Mouse (Mus musculus) forebrain, embryonic 11.5 days (tissue): ENCODE data around the gene Aire. TPM values are rescaled to one million over a fixed set of nuclear protein-coding genes. Genes with fewer than 3 reads are reported as not detected.
A peak's percentile ranks its signal among the peaks of the same experiment; 100 is the strongest.

Experiments used
- ATAC-seq: fragments of 200-750 bp; cut with Nextera tagmentation; replicated peaks from 2 replicates; pipeline ENCODE4 v1.8.0; 2017; ENCODE audit warnings: moderate TSS enrichment; ENCODE audit not compliant: low FRiP score
- DNase-seq: peaks from one replicate; pipeline ENCODE4 v3.0.0-alpha.2; 2017; ENCODE audit warnings: low spot score
- H3K27ac ChIP-seq: fragments of 300-500 bp; sonication (generic); 2 replicates; pipeline ENCODE4 v1.5.1; 2014; ENCODE audit warnings: low read depth, low read length
- H3K27me3 ChIP-seq: fragments of 300-500 bp; sonication (generic); 2 replicates; pipeline ENCODE4 v1.6.1; 2014; ENCODE audit warnings: mild to moderate bottlenecking, low read length, mixed read lengths; ENCODE audit not compliant: control insufficient read depth, insufficient read depth
- H3K36me3 ChIP-seq: fragments of 300-500 bp; sonication (generic); 2 replicates; pipeline ENCODE4 v1.6.1; 2014; ENCODE audit warnings: mild to moderate bottlenecking, low read length, moderate library complexity, mixed read lengths; ENCODE audit not compliant: control insufficient read depth, insufficient read depth
- H3K4me1 ChIP-seq: fragments of 300-500 bp; sonication (generic); replicated peaks from 2 replicates; pipeline ENCODE4 v1.6.1; 2014; ENCODE audit warnings: low read length, mixed read lengths; ENCODE audit not compliant: control insufficient read depth, insufficient read depth
- H3K4me2 ChIP-seq: fragments of 300-500 bp; sonication (generic); 2 replicates; pipeline ENCODE4 v1.6.1; 2014; ENCODE audit warnings: low read depth, mild to moderate bottlenecking, low read length, moderate library complexity, mixed read lengths; ENCODE audit not compliant: severe bottlenecking
- H3K4me3 ChIP-seq: fragments of 300-500 bp; sonication (generic); 2 replicates; pipeline ENCODE4 v1.5.1; 2014; ENCODE audit warnings: low read depth, low read length
- H3K9ac ChIP-seq: fragments of 300-500 bp; sonication (generic); 2 replicates; pipeline ENCODE4 v1.6.1; 2014; ENCODE audit warnings: low read length
- H3K9me3 ChIP-seq: fragments of 300-500 bp; sonication (generic); 2 replicates; pipeline ENCODE4 v1.6.1; 2016; ENCODE audit warnings: low read length, mixed read lengths; ENCODE audit not compliant: control insufficient read depth
- WGBS: fragments of 180-500 bp; shearing (Covaris S2); extraction: QIAGEN DNeasy Blood & Tissue Kit; methylation state at CpG from one replicate; pipeline ENCODE4 v1.1.7; 2014; 5-methylcytosine and 5-hydroxymethylcytosine counted together
- polyA plus RNA-seq: library from polyadenylated mRNA; unstranded; fragments of >200 nt; fragmentation: Nextera tagmentation; extraction: Ambion mirVana; gene quantifications from 2 replicates; pipeline ENCODE4 v1.2.1, GENCODE M21; 2014

The Aire gene
- polyA plus RNA-seq, 1 experiment from 2014 or later = 0.21 TPM

DNA sequence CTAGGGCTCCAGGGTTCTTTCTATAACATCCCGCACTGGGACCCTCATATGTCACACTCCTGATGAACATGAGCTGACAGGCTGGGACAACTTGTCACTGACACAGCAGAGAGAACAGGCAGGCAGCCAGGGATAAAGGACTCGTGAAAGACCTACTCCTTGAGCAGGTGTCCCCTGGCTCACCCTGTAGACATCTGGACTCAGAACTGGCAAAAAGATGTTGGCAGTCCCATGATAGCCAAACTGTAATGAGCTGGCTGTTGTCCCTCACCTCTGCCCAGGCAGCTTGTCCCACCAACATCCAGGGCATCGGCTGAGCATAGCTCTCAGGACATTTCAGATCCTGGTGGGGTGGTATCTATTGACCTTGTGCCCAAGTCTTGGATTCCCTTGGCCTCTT, 47.8 kb downstream of the Aire start:
- no peak for DNase-seq

DNA sequence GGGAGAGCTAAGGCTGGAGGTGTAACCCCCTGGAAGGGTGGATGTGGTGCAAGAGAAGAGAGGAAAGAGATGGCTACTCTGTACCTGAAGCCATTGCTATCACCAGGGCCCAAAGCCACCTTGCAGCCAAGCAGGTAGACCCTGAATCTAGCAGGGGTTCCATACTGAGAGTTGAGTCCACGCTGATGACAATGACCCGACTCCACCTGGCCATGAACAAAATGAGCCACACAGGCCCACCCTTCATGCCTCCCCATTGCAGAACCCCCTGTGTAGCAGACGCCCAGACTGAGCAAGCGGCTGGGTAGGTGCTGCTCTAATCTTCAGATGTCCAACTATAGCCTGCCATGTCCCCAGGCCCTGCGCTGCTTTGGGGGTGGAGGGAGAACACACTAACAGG, 57.6 kb downstream of the Aire start:
- no peak overlapping the region for H3K27ac ChIP-seq
- no peak overlapping the region for H3K4me3 ChIP-seq
- H3K4me1 ChIP-seq = no peaks in the 10 kb centered on the region
- no peak for ATAC-seq
- no peaks in the 10 kb centered on the region for H3K9me3 ChIP-seq
- WGBS = 63% methylated on average over 5 of the region's 5 CpGs
- H3K9ac ChIP-seq = no peak overlapping the region
- DNase-seq = no peak
- H3K36me3 ChIP-seq = peaks cover 3% of the 10 kb centered on the region; the same call in 1 of the 2 replicates
- no peaks in the 10 kb centered on the region for H3K27me3 ChIP-seq
- H3K4me2 ChIP-seq = no peak overlapping the region

More for the DNA sequence above, 47.8 kb downstream of the Aire start:
- H3K36me3 ChIP-seq = peaks cover 11% of the 10 kb centered on the region; the same call in 1 of the 2 replicates
- no peaks in the 10 kb centered on the region for H3K4me1 ChIP-seq
- H3K27ac ChIP-seq = no peak overlapping the region
- no peak for ATAC-seq
- 88% methylated on average over 3 of the region's 3 CpGs for WGBS
- no peaks in the 10 kb centered on the region for H3K27me3 ChIP-seq
- H3K4me2 ChIP-seq = no peak overlapping the region
- no peak overlapping the region for H3K4me3 ChIP-seq
- no peak overlapping the region for H3K9ac ChIP-seq
- H3K9me3 ChIP-seq = no peaks in the 10 kb centered on the region

GRCm38 (mm10) chr10:77984660-77985059, 58.8 kb downstream of the Aire start:
- Histone ChIP-seq H3K4me1 (no peaks in the 10 kb centered on the region), H3K4me3 (no peak overlapping the region), H3K9ac (no peak overlapping the region), H3K27me3 (no peaks in the 10 kb centered on the region), H3K27ac (no peak overlapping the region), H3K4me2 (no peak overlapping the region), H3K9me3 (no peaks in the 10 kb centered on the region), H3K36me3 (peaks cover 3% of the 10 kb centered on the region; the same call in 1 of the 2 replicates)
- DNase-seq (peak; percentile 84), ATAC-seq (peak; percentile 69)
- WGBS = 4% methylated on average over 4 of the region's 4 CpGs

Other genes with a start within 250 kb of the Aire start
- not detected in 2 replicates for gene Gm9639, start 248.5 kb downstream of the Aire start, polyA plus RNA-seq
- gene Gm19668, start 244.5 kb downstream of the Aire start, polyA plus RNA-seq = not detected in 2 replicates
- gene Gm9507, start 231.8 kb downstream of the Aire start, polyA plus RNA-seq = not detected in 2 replicates
- gene Gm2696, start 228.9 kb downstream of the Aire start, polyA plus RNA-seq = not detected in 2 replicates
- gene Krtap10-4, start 216.5 kb downstream of the Aire start, polyA plus RNA-seq = not detected in 2 replicates
- gene Krtap10-10, start 207.7 kb downstream of the Aire start, polyA plus RNA-seq = not detected in 2 replicates
- gene Gm36176, start 196.8 kb downstream of the Aire start, polyA plus RNA-seq = not detected in 2 replicates
- gene Gm10318, start 190.8 kb downstream of the Aire start, polyA plus RNA-seq = not detected in 2 replicates
- not detected in 2 replicates for gene Gm3285, start 181.6 kb downstream of the Aire start, polyA plus RNA-seq
- 3.5 and 3.9 TPM in 2 replicates for gene Lrrc3, start 141.1 kb downstream of the Aire start, polyA plus RNA-seq
- 0.86 and 0.87 TPM in 2 replicates for gene Trpm2, start 73.0 kb downstream of the Aire start, polyA plus RNA-seq
- gene 1810043G02Rik, start 65.1 kb downstream of the Aire start, polyA plus RNA-seq = 34.9 and 38.6 TPM in 2 replicates
- gene Pfkl, start 33.5 kb downstream of the Aire start, polyA plus RNA-seq = 171 and 174 TPM in 2 replicates
- gene Dnmt3l, start 1.7 kb downstream of the Aire start, polyA plus RNA-seq = not detected in 2 replicates
- gene Icosl, start 25.7 kb upstream of the Aire start, polyA plus RNA-seq = 2.0 and 2.5 TPM in 2 replicates
- gene D10Jhu81e, start 126.2 kb upstream of the Aire start, polyA plus RNA-seq = 14.0 and 16.3 TPM in 2 replicates
- 23.7 and 28.4 TPM in 2 replicates for gene Pwp2, start 141.5 kb upstream of the Aire start, polyA plus RNA-seq
- gene Trappc10, start 201.0 kb upstream of the Aire start, polyA plus RNA-seq = 15.5 and 19.9 TPM in 2 replicates